Mouse (Mus musculus): ENCODE results near the gene Btbd1.
"Not testable (repeated sequence)": the region's sequence is repeated elsewhere in the genome, so short reads cannot be mapped to it uniquely, and the experiment has no call there.

Gene Btbd1

GRCm38 (mm10) chr7:81849214-81849613, 20.0 kb upstream of the Btbd1 start:
- DNase-seq: no peak

DNA sequence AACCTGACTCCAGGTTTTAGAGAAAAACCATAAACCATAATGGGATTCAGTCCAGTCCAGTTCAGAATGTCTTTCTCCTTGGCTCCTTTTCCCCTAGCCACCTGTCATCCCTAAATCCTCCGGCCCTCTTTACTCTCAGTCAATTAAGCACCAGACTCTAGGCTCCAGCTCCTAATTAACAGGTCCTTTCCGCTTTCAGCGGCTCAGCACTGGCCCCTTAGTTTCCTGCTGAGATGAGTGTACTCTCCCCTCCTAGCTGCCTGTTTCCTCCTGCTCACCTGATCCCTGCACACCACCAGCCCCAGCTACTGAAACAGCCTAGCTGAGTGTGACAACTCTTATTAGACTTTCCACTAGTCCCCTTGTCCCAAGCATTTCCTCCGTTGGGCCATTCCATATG, 18.5 kb upstream of the Btbd1 start:
- DNase-seq: no peak

- no peak for DNase-seq
These were observed 17.8 kb upstream of the Btbd1 start for GRCm38 (mm10) chr7:81847010-81847409.

DNA sequence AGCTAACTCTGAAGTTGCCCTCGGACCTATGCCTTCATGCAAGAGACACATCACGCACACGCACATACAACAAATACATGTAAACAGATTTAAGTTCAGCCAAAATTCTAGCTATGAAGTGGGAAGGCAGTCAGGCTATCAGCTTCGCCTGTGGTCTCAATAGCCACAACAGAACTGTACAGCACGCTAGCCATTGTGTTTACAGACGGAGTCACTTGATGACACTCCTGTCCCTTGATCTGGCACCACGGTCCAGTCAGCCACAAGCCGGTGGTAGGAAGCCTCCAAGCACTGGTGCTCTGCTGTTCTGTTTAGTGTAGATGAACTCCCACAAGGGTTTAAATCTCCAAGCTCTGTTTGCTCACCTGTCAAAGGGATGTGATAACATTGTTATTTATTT, 16.8 kb upstream of the Btbd1 start:
- no peak for DNase-seq

GRCm38 (mm10) chr7:81845313-81845712, 16.1 kb upstream of the Btbd1 start:
- no peak for DNase-seq

GRCm38 (mm10) chr7:81844801-81845200, 15.6 kb upstream of the Btbd1 start:
- DNase-seq: no peak

DNA sequence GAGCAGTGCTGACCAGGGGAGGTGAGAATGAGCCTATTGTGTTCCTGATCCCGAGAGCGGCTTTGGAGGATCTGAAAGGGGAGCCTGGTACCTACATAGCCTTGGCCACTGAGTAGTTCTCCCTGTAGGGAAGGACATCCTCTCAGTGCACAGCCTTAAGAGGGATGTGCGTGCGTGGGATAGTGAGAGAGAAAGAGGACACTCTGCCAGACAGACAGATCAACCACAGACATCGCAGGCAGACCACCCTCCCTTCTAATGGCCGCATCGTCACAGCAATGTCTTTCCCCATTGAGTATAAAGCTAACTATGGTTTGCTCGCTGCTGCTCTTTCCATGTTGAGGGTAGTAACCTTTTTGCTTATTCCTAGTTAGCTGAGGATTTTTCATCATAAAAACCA, 14.7 kb upstream of the Btbd1 start:
- DNase-seq: no peak

DNA sequence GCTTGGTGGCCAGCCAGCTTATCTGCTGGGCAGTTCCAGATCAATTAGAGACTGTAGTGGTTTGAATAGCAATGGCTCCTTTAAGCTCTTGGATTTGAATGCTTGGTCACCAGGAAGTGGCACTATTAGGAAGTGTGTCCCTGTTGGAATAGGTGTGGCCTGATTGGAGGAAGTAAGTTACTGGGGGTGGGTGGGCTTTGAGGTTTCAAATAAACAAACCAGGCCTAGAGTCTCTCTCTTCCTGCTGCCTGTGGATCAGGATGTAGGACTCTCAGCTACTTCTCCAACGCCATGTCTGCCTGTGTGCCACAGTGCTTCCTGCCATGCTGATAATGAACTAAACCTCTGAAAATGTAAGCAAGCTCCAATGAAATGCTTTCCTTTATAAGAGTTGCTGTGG, 13.8 kb upstream of the Btbd1 start:
- no peak for DNase-seq

DNA sequence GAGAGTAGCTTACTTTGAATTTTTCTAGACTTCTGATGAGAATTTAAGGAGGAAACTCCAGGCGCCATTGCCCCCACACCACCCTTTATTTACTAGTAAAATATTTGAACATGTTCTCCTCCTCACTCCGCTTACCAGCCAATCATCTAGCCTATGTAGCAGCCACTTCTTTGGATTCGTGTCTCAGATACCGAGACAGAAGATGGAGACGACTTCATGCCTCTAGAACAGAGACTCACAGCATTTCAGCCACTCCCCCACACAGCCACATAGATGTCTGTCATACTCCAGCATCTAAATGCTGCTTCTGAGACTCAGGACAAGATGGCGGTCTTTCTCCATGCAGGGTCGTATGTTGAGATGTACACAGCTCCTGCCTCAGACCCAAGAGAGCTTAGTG, 12.9 kb upstream of the Btbd1 start:
- no peak for DNase-seq

GRCm38 (mm10) chr7:81841439-81841838, 12.2 kb upstream of the Btbd1 start:
- no peak for DNase-seq

DNA sequence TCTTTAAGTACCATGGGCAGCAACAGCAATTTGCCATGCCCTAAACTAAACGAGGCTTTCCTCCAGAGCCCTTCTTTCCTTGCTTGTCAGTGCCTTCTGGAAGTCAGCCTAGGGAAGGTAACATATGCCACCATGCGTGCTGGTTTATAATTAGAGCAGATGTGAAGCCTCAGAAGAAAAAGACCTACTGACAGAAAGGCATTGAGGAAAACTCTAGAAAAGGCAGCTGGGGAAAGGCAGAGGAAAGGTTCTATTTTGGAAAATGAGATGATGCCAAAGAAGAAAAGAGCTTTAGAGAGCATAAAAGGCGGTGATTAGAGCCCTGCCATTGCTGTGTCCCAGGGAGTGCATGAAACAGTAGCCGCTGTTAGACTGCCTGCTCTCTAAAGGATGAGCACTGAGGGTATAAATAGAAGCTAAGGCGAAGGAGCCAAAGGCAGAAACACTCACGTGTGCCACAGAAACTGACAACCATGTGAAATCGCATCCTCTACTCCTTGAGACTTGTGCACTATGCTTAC, 11.5 kb upstream of the Btbd1 start:
- no peak for DNase-seq

DNA sequence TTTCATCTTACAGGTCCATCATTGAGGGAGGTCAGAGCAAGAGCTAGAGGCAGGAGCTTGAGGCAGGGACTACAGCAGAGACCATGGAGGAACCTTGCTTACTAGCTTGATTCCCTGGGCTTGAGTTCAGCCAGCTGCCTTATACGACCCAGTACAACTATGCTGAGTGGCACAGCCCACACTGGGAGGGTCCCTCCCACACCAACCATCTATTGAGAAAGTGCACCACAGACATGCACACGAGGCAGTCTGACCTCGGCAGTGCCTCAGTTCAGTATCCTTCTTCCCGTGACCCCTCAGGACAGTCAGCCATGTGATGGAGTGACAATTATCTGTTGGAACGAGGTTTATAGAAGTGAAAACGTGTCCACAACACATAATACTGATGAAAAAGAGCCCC, 10.5 kb upstream of the Btbd1 start:
- no peak for DNase-seq

DNA sequence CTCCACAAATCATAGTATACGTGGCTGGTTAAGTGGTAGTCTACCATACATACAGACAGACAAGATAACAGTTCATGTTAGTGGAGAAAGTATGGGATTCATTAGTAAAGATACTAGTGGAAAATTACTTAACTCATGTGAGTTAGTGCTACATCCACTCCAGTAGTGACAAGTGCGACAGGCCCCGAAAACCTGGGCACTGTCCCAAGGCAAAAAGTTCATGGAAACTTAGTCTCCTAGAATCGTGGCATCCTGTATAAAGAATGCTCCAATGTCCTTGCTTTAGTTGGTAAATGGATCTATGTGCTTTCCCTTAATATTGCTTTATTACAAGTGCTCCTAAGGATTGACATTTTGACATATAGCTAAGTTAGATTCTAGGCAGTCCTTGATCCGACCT, 8.5 kb upstream of the Btbd1 start:
- DNase-seq: not testable (repeated sequence)

- DNase-seq: no peak
These were observed 6.2 kb upstream of the Btbd1 start for GRCm38 (mm10) chr7:81835430-81835829.

GRCm38 (mm10) chr7:81834847-81835246, 5.6 kb upstream of the Btbd1 start:
- no peak for DNase-seq

DNA sequence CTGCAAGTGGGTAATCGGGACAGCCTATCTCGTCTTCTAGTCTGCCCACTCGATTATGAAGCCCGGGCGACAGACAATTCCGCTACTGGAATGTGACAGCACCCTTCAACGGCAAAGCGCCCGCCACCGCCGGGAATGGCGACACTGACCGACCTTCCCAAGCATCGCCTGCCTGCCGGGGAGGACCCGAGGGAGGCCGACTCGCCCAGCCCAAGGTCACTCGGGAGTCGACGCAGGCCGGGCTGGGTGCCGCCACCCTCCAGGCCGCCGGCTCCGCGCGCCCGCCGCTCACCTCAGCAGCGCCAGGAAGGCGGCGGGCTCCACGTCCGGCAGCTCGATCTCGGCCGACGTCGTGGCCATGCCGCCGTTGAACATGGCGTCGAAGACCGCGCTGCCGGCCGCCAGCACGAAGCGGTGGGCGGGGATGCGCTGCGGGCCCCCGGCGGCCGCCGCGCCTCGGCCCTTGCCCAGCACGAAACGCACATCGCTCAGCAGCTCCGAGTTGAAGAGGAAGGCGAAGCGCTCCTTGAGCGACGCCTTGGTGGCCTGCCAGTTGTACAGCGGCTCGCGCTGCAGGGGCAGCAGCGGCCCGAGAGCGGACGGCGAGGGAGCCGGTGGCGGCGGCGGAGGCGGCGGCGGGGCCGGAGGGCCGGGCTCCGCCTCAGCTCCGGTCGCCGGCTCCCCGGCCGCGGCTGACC, 401 bp downstream of the Btbd1 start:
- DNase-seq: peak; percentile 69

DNA sequence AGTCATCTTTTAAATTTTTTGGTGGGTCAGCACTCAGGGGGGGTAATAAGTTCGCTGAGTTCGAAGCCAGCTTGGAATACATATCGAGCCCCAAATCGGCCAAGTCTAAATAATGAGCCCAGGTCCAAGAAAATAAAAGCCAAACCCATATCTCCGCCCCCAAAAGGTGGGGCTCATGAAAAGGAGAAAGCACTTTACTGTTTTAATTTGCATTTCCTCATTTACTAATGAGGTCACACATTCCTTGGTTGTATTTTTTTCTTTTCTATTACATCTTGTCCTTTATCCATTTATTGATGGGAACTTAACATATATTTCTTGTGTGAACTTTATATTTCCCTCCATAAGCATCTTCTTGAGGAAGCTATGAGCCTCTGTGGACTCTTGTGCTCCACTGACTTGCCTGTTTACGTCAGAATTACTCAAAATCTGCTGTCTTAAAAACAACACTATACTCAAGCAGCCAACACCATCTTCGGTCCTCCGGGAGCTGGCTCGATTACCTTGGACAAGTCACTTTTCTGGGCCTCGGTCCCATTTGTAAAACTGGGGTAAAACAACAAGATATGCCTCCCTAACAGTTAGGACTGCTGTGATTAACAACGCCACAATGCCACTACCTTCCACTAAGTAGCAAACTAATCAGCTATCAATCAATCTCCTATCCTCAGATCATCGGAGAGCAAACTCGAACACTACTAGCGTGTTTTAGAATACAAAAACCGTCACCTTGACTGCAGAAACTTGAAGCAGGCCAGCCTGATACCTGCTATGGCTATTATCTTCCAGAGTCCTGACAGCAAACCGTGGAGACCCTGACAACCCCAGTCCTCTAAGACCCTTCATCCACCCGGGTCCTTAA, 1.2 kb downstream of the Btbd1 start:
- no peak for DNase-seq

DNA sequence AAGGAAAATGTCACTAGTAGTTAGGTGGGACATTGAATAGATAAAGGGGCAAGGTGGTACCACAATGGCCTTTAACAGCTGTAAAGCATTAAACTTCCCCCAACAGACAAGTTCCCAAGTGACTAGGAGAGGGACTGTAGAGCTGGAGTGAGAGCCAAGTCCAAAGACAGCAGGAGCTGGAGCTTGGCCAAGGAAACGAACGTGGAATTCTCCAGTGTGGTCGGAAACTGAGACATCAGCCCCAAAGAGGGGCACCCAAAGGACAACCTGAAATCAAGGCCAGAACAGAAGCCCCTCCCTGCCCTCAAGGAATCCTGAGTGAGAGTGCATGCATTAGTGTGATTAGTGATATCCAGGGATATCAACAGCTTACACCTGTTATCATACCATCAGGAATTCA, 3.9 kb downstream of the Btbd1 start:
- DNase-seq: peak; percentile 29

GRCm38 (mm10) chr7:81824906-81825305, 4.3 kb downstream of the Btbd1 start:
- DNase-seq: no peak

GRCm38 (mm10) chr7:81806067-81806466, 23.2 kb downstream of the Btbd1 start:
- DNase-seq: no peak

- DNase-seq: peak; percentile 87
These were observed 40.0 kb downstream of the Btbd1 start, which contains the start of gene 3110040N11Rik for GRCm38 (mm10) chr7:81789095-81789757. Gene 3110040N11Rik (minus strand): TSS chr7:81789478.

DNA sequence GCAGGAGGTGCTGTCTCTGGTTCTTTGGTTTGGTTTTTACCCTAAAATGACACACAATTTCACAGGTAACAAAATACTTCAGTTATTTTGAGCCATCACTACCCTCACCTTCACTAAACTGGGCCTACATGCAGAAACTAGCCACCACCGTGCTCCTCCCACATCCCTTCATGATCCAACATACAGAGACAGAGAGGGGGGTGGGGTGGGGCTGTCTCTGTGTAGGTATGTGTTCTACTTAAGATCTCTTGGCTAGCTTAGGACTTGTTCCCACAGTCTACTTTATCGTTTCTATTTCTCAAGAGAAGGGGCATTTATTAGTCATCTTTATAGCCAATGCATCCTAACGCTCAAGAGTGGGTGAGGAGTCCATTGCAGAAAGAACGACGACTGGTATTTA, 40.7 kb downstream of the Btbd1 start:
- DNase-seq: peak; percentile 31

GRCm38 (mm10) chr7:81777667-81778218, 51.5 kb downstream of the Btbd1 start:
- DNase-seq: peak; percentile 22
